Mouse (Mus musculus) forebrain, embryonic 16.5 days (tissue): ENCODE measurements around the gene Esp16. TPM values are rescaled to one million over a fixed set of nuclear protein-coding genes. Genes with fewer than 3 reads are reported as not detected.
"Not testable (repeated sequence)": the region's sequence is repeated elsewhere in the genome, so short reads cannot be mapped to it uniquely, and the experiment has no call there.

ENCODE experiments used
- ATAC-seq: fragments of 200-750 bp; cut with Nextera tagmentation; 2 replicates; pipeline ENCODE4 v1.8.0; 2017; ENCODE audit warnings: mild to moderate bottlenecking, moderate library complexity
- H3K27ac ChIP-seq: fragments of 300-500 bp; sonication (generic); 2 replicates; pipeline ENCODE4 v1.5.1; 2014; ENCODE audit warnings: low read length, control low read depth
- H3K27me3 ChIP-seq: fragments of 300-500 bp; sonication (generic); replicated peaks from 2 replicates; pipeline ENCODE4 v1.6.1; 2014; ENCODE audit warnings: low read length; ENCODE audit not compliant: control insufficient read depth, insufficient read depth
- H3K36me3 ChIP-seq: fragments of 300-500 bp; sonication (generic); 2 replicates; pipeline ENCODE4 v1.6.1; 2014; ENCODE audit not compliant: control insufficient read depth, insufficient read depth
- H3K4me1 ChIP-seq: fragments of 300-500 bp; sonication (generic); replicated peaks from 2 replicates; pipeline ENCODE4 v1.6.1; 2014; ENCODE audit warnings: low read length; ENCODE audit not compliant: control insufficient read depth, insufficient read depth
- H3K4me2 ChIP-seq: fragments of 300-500 bp; sonication (generic); 2 replicates; pipeline ENCODE4 v1.6.1; 2014; ENCODE audit warnings: mild to moderate bottlenecking, low read length, control low read depth
- H3K4me3 ChIP-seq: fragments of 300-500 bp; sonication (generic); replicated peaks from 2 replicates; pipeline ENCODE4 v1.5.1; 2014; ENCODE audit warnings: mild to moderate bottlenecking, low read length, control low read depth
- H3K9ac ChIP-seq: fragments of 300-500 bp; sonication (generic); replicated peaks from 2 replicates; pipeline ENCODE4 v1.6.1; 2014; ENCODE audit warnings: low read depth, low read length, control low read depth
- H3K9me3 ChIP-seq: fragments of 300-500 bp; sonication (generic); 2 replicates; pipeline ENCODE4 v1.6.1; 2016; ENCODE audit warnings: low read length; ENCODE audit not compliant: control insufficient read depth
- WGBS: fragments of 180-500 bp; shearing (Covaris S2); extraction: QIAGEN DNeasy Blood & Tissue Kit; methylation state at CpG from one replicate; pipeline ENCODE4 v1.1.7; 2014; 5-methylcytosine and 5-hydroxymethylcytosine counted together
- polyA plus RNA-seq: library from polyadenylated mRNA; unstranded; fragments of >200 nt; fragmentation: Nextera tagmentation; extraction: Ambion mirVana; gene quantifications from 2 replicates; pipeline ENCODE4 v1.2.1, GENCODE M21; 2015

Gene Esp16
- polyA plus RNA-seq: not detected in 2 replicates

DNA sequence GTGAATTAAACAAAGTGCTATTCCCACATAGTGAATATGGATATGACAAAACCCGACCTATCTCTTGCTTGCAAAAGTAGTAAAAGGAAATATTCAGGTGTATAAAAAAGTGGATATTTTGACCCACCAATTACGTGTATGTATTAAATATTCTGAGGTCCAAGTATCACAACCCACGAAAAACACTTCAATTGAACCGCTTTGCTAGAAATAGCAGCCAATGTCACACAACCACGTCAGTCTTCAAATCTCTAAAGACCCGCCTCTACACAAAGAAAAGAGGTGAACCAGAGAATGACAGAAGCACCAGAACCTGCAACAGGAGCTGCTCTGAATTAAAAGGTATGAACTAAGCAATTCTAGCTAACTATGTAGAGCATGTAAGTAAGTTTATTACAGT lies at the start of gene Esp16:
Gene Esp16 (plus strand): TSS at position 301 of the 400 bp plus-strand sequence.
- H3K9ac ChIP-seq: not testable (repeated sequence)

DNA sequence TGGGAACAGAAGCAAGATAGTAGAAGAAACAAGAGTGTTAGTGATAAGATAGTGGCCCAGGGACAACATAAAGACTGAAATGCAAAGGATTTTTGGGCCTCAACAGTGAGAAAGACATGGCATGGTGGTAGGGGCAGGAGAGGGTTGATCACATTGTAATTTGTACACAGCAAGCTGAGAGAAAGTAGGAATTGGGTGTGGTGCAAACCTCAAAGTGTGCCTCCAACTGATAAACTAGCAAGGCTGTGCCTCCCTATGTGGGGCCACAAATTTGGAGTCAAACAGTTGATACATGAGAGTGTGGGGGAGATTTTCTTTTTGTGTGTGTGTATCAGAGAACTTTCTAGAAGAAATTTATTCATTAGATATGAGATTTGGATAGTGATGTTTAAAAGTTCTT lies 37.9 kb upstream of the Esp16 start:
- H3K9me3 ChIP-seq, H3K4me1 ChIP-seq, H3K27me3 ChIP-seq, H3K4me2 ChIP-seq, ATAC-seq, H3K27ac ChIP-seq, H3K4me3 ChIP-seq, H3K36me3 ChIP-seq, H3K9ac ChIP-seq: not testable (repeated sequence)

More for the DNA sequence above, at the start of gene Esp16:
- H3K36me3 ChIP-seq, H3K9me3 ChIP-seq, H3K4me3 ChIP-seq, H3K27ac ChIP-seq, H3K4me1 ChIP-seq, ATAC-seq, H3K4me2 ChIP-seq, H3K27me3 ChIP-seq: not testable (repeated sequence)
- WGBS: 75% methylated on average over 6 of the region's 6 CpGs

Other genes starting within 250 kb of the Esp16 start
- gene Esp18, start 129.8 kb upstream of the Esp16 start, polyA plus RNA-seq: not detected in 2 replicates
- gene Esp15, start 104.8 kb downstream of the Esp16 start, polyA plus RNA-seq: not detected in 2 replicates